Mouse (Mus musculus) testis, adult 2 months (tissue): ENCODE data around the gene Cryl1.

ENCODE experiments used
- CTCF ChIP-seq: fragments of 200-500 bp; IDR thresholded peaks from 2 replicates; pipeline ENCODE4 v1.5.1; 2012; ENCODE audit warnings: low read depth, mild to moderate bottlenecking, inconsistent platforms, low read length, moderate library complexity; ENCODE audit not compliant: control insufficient read depth, insufficient read depth, insufficient replicate concordance
- POLR2A ChIP-seq: fragments of 200-500 bp; IDR thresholded peaks from 2 replicates; pipeline ENCODE4 v1.6.1; 2012; ENCODE audit warnings: low read depth, mild to moderate bottlenecking, inconsistent platforms, low read length, moderate library complexity; ENCODE audit not compliant: control insufficient read depth

DNA sequence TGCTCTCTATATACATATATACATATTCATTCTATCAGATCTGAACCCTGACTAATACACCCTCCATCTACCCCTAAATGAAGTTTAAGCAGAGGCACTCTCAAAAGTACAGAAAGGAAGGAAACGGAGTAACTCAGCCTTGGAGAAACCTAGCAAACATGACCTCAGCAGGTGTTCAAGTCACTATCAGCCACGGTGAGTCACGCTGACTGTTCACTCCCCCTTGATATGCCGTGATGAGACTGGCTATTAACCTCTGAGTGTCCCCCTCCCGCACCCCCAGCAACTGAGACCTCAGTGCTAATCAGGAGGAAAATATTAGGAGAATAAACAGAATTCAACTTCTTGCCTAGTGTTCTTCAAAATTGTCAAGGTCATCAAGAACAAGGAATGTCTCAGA, 12.7 kb downstream of the Cryl1 start:
- no peak for TF ChIP-seq CTCF
- no peak for TF ChIP-seq POLR2A
